Mouse (Mus musculus): ENCODE results near the gene Fut4. TPM values are rescaled to one million over a fixed set of nuclear protein-coding genes. Genes with fewer than 3 reads are reported as not detected.
A peak's percentile ranks its signal among the peaks of the same experiment; 100 is the strongest.
"Not testable (repeated sequence)": the region's sequence is repeated elsewhere in the genome, so short reads cannot be mapped to it uniquely, and the experiment has no call there.

Fut4 gene
- polyA plus RNA-seq, 1 experiment from 2014 or later = 1.2 TPM

GRCm38 (mm10) chr9:14724755-14725420 lies 27.3 kb downstream of the Fut4 start:
- H3K9me3 ChIP-seq = no peaks in the 10 kb centered on the region
- no peak overlapping the region for H3K27ac ChIP-seq (replicated peaks)
- no peak overlapping the region for H3K4me2 ChIP-seq
- 69% methylated on average over 5 of the region's 5 CpGs for WGBS
- H3K4me3 ChIP-seq = no peak overlapping the region
- ATAC-seq (ENCODE audit: extremely low read depth, insufficient number of reproducible peaks, low FRiP score, low TSS enrichment) = no peak
- no peaks in the 10 kb centered on the region for H3K27me3 ChIP-seq (replicated peaks)
- no peak overlapping the region for H3K9ac ChIP-seq
- peaks cover 7% of the 10 kb centered on the region for H3K4me1 ChIP-seq
- H3K36me3 ChIP-seq = no peaks in the 10 kb centered on the region

GRCm38 (mm10) chr9:14721610-14722009 lies 30.6 kb downstream of the Fut4 start:
- 66% methylated on average over 5 of the region's 5 CpGs for WGBS
- no peak overlapping the region for H3K4me3 ChIP-seq
- no peak for ATAC-seq (ENCODE audit: extremely low read depth, insufficient number of reproducible peaks, low FRiP score, low TSS enrichment)
- peaks cover 22% of the 10 kb centered on the region for H3K4me1 ChIP-seq
- H3K27me3 ChIP-seq (replicated peaks) = no peaks in the 10 kb centered on the region
- no peaks in the 10 kb centered on the region for H3K9me3 ChIP-seq
- H3K9ac ChIP-seq = no peak overlapping the region
- H3K27ac ChIP-seq (replicated peaks) = no peak overlapping the region
- no peaks in the 10 kb centered on the region for H3K36me3 ChIP-seq
- no peak overlapping the region for H3K4me2 ChIP-seq

GRCm38 (mm10) chr9:14720384-14720783 lies 31.8 kb downstream of the Fut4 start:
- no peaks in the 10 kb centered on the region for H3K27me3 ChIP-seq (replicated peaks)
- no peak for ATAC-seq (ENCODE audit: extremely low read depth, insufficient number of reproducible peaks, low FRiP score, low TSS enrichment)
- H3K9me3 ChIP-seq = no peaks in the 10 kb centered on the region
- no peak overlapping the region for H3K27ac ChIP-seq (replicated peaks)
- H3K4me1 ChIP-seq = peaks cover 22% of the 10 kb centered on the region
- H3K36me3 ChIP-seq = no peaks in the 10 kb centered on the region
- H3K4me2 ChIP-seq = no peak overlapping the region
- 73% methylated on average over 2 of the region's 2 CpGs for WGBS
- no peak overlapping the region for H3K4me3 ChIP-seq
- H3K9ac ChIP-seq = no peak overlapping the region

- ATAC-seq (ENCODE audit: extremely low read depth, insufficient number of reproducible peaks, low FRiP score, low TSS enrichment) = no peak
- Histone ChIP-seq H3K9ac (peak overlapping the region; percentile 63), H3K4me2 (peak overlapping the region; percentile 62)
Measured at GRCm38 (mm10) chr9:14718332-14718691, 33.9 kb downstream of the Fut4 start.

GRCm38 (mm10) chr9:14717689-14718331 lies 34.4 kb downstream of the Fut4 start:
- Histone ChIP-seq H3K9ac (peak overlapping the region; percentile 63), H3K4me2 (peak overlapping the region; percentile 62), H3K27me3 (replicated peaks) (0 out of 2 replicates have a peak, but pooled peaks cover 4% of the 10 kb centered on the region), H3K27ac (replicated peaks) (peak overlapping the region; percentile 20; the same call in 1 of the 2 replicates), H3K36me3 (no peaks in the 10 kb centered on the region), H3K9me3 (no peaks in the 10 kb centered on the region), H3K4me3 (peak overlapping the region; percentile 25), H3K4me1 (peaks cover 15% of the 10 kb centered on the region)
- no peak for ATAC-seq (ENCODE audit: extremely low read depth, insufficient number of reproducible peaks, low FRiP score, low TSS enrichment)
- 22% methylated on average over 14 of the region's 14 CpGs for WGBS

More at GRCm38 (mm10) chr9:14718332-14718691, 33.9 kb downstream of the Fut4 start:
- 0 out of 2 replicates have a peak, but pooled peaks cover 4% of the 10 kb centered on the region for H3K27me3 ChIP-seq (replicated peaks)
- no peaks in the 10 kb centered on the region for H3K36me3 ChIP-seq
- peaks cover 15% of the 10 kb centered on the region for H3K4me1 ChIP-seq
- peak overlapping the region; percentile 20; the same call in 1 of the 2 replicates for H3K27ac ChIP-seq (replicated peaks)
- H3K9me3 ChIP-seq = no peaks in the 10 kb centered on the region
- H3K4me3 ChIP-seq = peak overlapping the region; percentile 25

GRCm38 (mm10) chr9:14715258-14715657 lies 36.9 kb downstream of the Fut4 start:
- Histone ChIP-seq H3K4me1 (peaks cover 15% of the 10 kb centered on the region), H3K9ac (no peak overlapping the region), H3K4me3 (no peak overlapping the region), H3K27me3 (replicated peaks) (0 out of 2 replicates have a peak, but pooled peaks cover 4% of the 10 kb centered on the region), H3K36me3 (no peaks in the 10 kb centered on the region), H3K9me3 (no peaks in the 10 kb centered on the region), H3K4me2 (no peak overlapping the region), H3K27ac (replicated peaks) (no peak overlapping the region)
- ATAC-seq (ENCODE audit: extremely low read depth, insufficient number of reproducible peaks, low FRiP score, low TSS enrichment) = no peak
- WGBS = 89% methylated on average over 15 of the region's 15 CpGs

- Histone ChIP-seq H3K4me2 (no peak overlapping the region), H3K27me3 (replicated peaks) (0 out of 2 replicates have a peak, but pooled peaks cover 4% of the 10 kb centered on the region), H3K36me3 (no peaks in the 10 kb centered on the region), H3K4me1 (peaks cover 2% of the 10 kb centered on the region), H3K27ac (replicated peaks) (no peak overlapping the region), H3K4me3 (no peak overlapping the region), H3K9me3 (no peaks in the 10 kb centered on the region), H3K9ac (no peak overlapping the region)
- 75% methylated on average over 3 of the region's 3 CpGs for WGBS
- ATAC-seq (ENCODE audit: extremely low read depth, insufficient number of reproducible peaks, low FRiP score, low TSS enrichment) = no peak
Measured at GRCm38 (mm10) chr9:14710910-14711309, 41.3 kb downstream of the Fut4 start.

GRCm38 (mm10) chr9:14705321-14706162 lies 46.7 kb downstream of the Fut4 start:
- H3K9ac ChIP-seq = no peak overlapping the region
- 63% methylated on average over 13 of the region's 13 CpGs for WGBS
- H3K4me2 ChIP-seq = no peak overlapping the region
- no peaks in the 10 kb centered on the region for H3K36me3 ChIP-seq
- H3K27ac ChIP-seq (replicated peaks) = 0 out of 2 replicates have a peak overlapping the region, but pooled peaks have one; percentile 24
- H3K9me3 ChIP-seq = no peaks in the 10 kb centered on the region
- ATAC-seq (ENCODE audit: extremely low read depth, insufficient number of reproducible peaks, low FRiP score, low TSS enrichment) = no peak
- peaks cover 10% of the 10 kb centered on the region for H3K4me1 ChIP-seq
- no peaks in the 10 kb centered on the region for H3K27me3 ChIP-seq (replicated peaks)
- no peak overlapping the region for H3K4me3 ChIP-seq

- ATAC-seq (ENCODE audit: extremely low read depth, insufficient number of reproducible peaks, low FRiP score, low TSS enrichment) = not testable (repeated sequence)
- 87% methylated on average over 1 of the region's 1 CpGs for whole genome bisulfite sequencing
Measured at GRCm38 (mm10) chr9:14700795-14701194, 51.4 kb downstream of the Fut4 start.

GRCm38 (mm10) chr9:14699288-14699640 lies 52.9 kb downstream of the Fut4 start:
- Histone ChIP-seq H3K9ac (no peak overlapping the region), H3K9me3 (no peaks in the 10 kb centered on the region), H3K27ac (replicated peaks) (no peak overlapping the region), H3K36me3 (no peaks in the 10 kb centered on the region), H3K4me2 (no peak overlapping the region), H3K27me3 (replicated peaks) (no peaks in the 10 kb centered on the region), H3K4me1 (no peaks in the 10 kb centered on the region), H3K4me3 (no peak overlapping the region)
- 39% methylated on average over 7 of the region's 7 CpGs for WGBS
- no peak for ATAC-seq (ENCODE audit: extremely low read depth, insufficient number of reproducible peaks, low FRiP score, low TSS enrichment)

More at GRCm38 (mm10) chr9:14700795-14701194, 51.4 kb downstream of the Fut4 start:
- not testable (repeated sequence) for H3K27ac ChIP-seq (replicated peaks); H3K4me3 ChIP-seq; H3K9me3 ChIP-seq; H3K9ac ChIP-seq; H3K27me3 ChIP-seq (replicated peaks); H3K36me3 ChIP-seq; H3K4me2 ChIP-seq; H3K4me1 ChIP-seq

GRCm38 (mm10) chr9:14698582-14699287 lies 53.5 kb downstream of the Fut4 start:
- ATAC-seq (ENCODE audit: extremely low read depth, insufficient number of reproducible peaks, low FRiP score, low TSS enrichment) = no peak
- Histone ChIP-seq H3K4me2 (no peak overlapping the region), H3K27me3 (replicated peaks) (no peaks in the 10 kb centered on the region), H3K4me1 (no peaks in the 10 kb centered on the region), H3K9ac (no peak overlapping the region), H3K4me3 (no peak overlapping the region), H3K9me3 (no peaks in the 10 kb centered on the region), H3K27ac (replicated peaks) (no peak overlapping the region), H3K36me3 (no peaks in the 10 kb centered on the region)
- WGBS = 49% methylated on average over 11 of the region's 12 CpGs

Data from heart, embryonic 13.5 days (tissue).